Mouse (Mus musculus): Measurements from ENCODE around the gene Psmc3. TPM values are rescaled to one million over a fixed set of nuclear protein-coding genes. Genes with fewer than 3 reads are reported as not detected.

Psmc3 gene
- polyA plus RNA-seq, 1 experiment: 167 TPM

DNA sequence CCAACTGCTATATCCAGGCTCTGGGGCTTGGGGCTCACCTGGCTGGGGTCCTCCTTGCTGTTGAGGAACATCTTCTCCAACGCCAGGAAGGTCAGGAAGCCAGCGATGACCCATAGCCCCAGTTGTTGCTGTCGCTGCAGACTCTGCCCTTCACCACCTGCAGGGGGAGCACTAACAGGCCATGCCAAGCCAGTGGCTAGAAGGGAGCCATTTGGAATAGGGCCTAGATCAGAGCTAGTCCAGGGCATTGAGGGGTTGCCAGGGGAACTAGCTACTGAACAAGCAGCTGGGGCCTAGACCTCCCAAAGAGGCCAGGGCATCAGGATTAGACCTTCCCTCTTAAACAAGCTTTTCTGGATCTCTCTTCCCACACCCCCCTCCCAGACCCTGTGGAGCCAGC is 11.7 kb downstream of the Psmc3 start:
- Histone ChIP-seq H3K4me1 (ENCODE audit: control insufficient read depth, insufficient read depth, insufficient read length, low read length) (no peaks in the 10 kb centered on the region), H3K27ac (replicated peaks; ENCODE audit: low read depth, low read length) (no peak overlapping the region), H3K4me3 (ENCODE audit: insufficient read depth, low read depth, low read length) (no peak overlapping the region)

DNA sequence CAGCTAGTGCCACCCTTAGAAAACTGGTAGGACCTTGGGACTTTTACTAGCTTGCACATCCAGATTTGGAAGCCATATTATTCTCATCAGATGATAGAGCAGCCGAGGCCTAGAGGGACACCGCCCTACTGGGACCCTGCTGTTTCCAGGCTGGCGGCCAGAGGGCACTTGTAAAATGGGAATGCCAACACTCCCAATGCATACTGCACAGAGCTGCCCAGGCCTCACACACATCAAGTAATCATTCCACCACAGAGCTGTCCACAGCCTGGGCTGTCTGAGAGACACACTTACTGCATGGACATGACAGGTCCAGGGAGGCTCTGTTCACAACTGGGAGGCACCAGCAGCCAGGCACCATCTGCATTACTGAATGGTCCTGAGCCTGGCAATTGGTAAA is 12.6 kb downstream of the Psmc3 start:
- Histone ChIP-seq H3K4me1 (ENCODE audit: control insufficient read depth, insufficient read depth, insufficient read length, low read length) (peaks cover 5% of the 10 kb centered on the region; the same call in 1 of the 2 replicates), H3K27ac (replicated peaks; ENCODE audit: low read depth, low read length) (no peak overlapping the region)

DNA sequence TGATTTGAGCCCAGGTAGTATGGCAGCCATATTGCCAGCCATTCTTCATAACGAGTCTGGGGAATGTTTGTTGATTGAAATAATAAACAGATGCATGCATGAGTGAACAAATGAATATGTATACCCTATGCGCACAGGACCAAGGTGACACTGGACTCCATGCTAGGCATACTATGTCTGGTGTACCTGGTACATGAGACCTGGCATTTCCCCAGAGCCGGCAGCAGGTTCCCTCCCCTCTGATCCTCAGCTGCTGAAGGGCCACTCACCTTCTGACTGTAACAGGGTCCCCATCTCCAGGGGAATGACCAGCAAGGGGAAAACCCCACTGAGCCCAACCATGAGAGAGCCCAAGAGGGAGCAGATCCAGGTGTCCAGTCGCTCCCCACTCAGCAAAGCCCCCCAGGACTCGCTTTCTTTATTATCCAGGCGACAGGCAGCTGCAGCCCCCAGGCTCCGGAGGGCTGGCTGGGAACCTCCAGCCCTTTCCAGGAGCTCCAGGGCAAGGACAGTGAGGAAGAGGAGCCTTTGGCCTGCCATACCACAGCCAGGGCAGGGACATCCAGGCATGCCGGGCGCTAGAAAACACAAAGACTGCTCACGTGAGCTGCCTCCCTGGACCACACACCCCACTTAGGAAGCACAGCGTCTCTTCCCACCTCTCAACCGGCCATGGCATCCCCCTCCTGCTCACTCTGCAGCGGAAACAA is 14.5 kb downstream of the Psmc3 start:
- Histone ChIP-seq H3K4me3 (ENCODE audit: insufficient read depth, low read depth, low read length) (peak overlapping the region; percentile 72), H3K27ac (replicated peaks; ENCODE audit: low read depth, low read length) (no peak overlapping the region), H3K4me1 (ENCODE audit: control insufficient read depth, insufficient read depth, insufficient read length, low read length) (peaks cover 5% of the 10 kb centered on the region; the same call in 1 of the 2 replicates)

More for the DNA sequence above, 12.6 kb downstream of the Psmc3 start:
- no peak overlapping the region for H3K4me3 ChIP-seq (ENCODE audit: insufficient read depth, low read depth, low read length)

DNA sequence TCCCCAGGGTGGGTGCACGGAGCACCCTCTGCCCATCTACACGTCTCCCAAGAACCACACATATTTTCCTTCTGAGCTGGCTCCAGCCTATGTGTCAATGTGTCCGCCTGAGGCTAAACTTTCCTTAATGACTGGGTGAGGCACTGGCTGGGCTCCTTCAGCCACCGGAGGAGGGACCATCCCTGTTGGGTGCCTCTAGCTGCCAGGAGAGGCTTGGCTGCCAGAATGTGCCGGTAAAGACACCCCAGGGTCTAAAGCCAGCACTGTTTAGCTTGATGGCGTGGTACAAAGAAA is 15.0 kb downstream of the Psmc3 start:
- peak overlapping the region; percentile 72 for H3K4me3 ChIP-seq (ENCODE audit: insufficient read depth, low read depth, low read length)
- no peak overlapping the region for H3K27ac ChIP-seq (replicated peaks; ENCODE audit: low read depth, low read length)

DNA sequence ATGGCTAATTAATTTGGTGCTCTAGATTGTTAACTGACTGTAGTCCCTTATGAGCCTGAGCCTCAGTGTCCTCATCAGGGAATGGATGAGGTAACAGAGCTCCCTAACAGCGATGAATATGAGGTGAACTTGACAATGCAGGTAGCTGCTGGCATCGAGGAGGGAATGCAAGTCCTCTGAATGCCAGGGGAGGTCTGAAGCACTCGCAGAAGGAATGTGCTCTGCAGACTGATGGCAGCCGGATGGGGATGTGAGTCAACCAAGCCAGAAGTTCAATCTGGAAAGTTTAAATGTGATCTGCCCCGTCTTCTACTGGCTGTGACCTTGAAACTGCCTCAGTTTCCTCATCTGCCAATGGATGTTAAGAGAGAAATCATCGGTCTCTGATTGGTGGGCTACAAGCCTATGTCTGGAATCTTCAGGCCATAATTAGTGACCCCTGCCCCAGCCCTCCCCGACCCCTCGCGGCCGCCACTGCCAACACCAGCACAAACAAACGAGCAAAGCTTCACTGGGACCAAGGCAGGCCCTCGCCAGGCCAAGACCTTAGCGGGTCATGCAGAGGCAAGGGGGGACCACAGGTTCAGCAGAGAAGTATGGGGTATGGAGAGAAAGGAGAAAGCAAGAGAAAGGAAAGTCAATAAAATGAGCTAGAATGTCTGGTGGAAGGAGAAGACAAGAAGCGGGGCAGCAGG is 15.6 kb downstream of the Psmc3 start:
- H3K27ac ChIP-seq (replicated peaks; ENCODE audit: low read depth, low read length): peak overlapping the region; percentile 72
- peaks cover 5% of the 10 kb centered on the region; the same call in 1 of the 2 replicates for H3K4me1 ChIP-seq (ENCODE audit: control insufficient read depth, insufficient read depth, insufficient read length, low read length)
- H3K4me3 ChIP-seq (ENCODE audit: insufficient read depth, low read depth, low read length): peak overlapping the region; percentile 72

More for the DNA sequence above, 15.0 kb downstream of the Psmc3 start:
- H3K4me1 ChIP-seq (ENCODE audit: control insufficient read depth, insufficient read depth, insufficient read length, low read length): peaks cover 5% of the 10 kb centered on the region; the same call in 1 of the 2 replicates

DNA sequence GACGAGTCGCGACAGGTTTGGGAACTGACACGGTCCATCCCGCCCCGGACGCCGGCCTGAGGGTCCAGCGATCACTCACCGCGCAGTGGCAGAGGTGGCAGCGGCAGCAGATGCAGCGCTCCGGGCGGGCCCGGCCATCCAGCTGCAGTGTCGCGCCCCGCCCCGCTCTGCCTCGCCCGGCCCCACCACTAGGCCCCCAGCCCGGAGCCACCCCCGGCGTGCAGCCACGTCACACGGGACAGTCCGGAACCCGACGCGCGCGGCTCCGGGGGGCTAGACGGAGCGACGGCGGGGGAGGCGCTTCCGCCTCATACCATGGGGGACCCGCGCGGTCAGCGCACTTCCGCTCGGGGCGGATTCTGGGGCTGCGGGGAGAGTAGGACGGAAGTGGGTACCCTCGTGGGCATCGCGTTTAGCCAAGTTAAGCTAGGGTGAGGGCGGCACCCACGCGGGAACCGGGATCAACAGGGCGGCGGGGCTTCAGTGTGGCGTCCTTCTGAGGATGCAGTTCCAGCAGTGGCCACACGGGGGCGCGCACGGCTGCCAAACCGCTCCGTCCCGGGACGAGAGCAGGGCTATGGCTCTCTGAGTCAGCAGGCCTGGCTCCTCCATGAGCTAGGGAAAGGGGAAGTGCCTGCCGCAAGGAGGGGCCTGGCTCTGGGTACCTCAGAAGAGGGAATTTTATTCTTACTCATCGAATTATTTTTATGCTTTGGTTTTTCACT is 16.4 kb downstream of the Psmc3 start, which contains the start of gene Slc39a13:
Gene Slc39a13 (minus strand): TSS at position 342 of the 725 bp plus-strand sequence.
- Histone ChIP-seq H3K4me1 (ENCODE audit: control insufficient read depth, insufficient read depth, insufficient read length, low read length) (peaks cover 5% of the 10 kb centered on the region; the same call in 1 of the 2 replicates), H3K4me3 (ENCODE audit: insufficient read depth, low read depth, low read length) (peak within 1 kb of the TSS; percentile 72), H3K27ac (replicated peaks; ENCODE audit: low read depth, low read length) (peak within 1 kb of the TSS; percentile 77)

DNA sequence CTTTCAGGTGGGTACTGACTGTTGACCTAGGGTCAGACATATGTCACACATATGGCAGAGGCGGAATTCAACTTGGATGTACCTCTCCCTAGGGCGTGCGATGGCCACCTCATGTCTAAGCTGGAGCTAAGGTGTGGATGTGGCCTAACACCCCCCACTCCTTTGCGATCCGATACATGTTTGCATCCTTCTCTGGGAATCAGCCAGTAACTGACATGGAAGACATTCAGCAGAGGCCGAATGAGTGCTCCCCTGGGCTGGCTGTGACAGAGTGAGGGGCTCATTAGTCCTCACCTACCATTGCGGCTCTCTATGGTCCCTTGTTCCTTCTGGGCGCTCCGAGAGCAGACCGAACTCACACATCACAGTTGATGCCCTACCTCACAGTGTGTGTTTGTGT is 17.2 kb downstream of the Psmc3 start:
- Histone ChIP-seq H3K4me3 (ENCODE audit: insufficient read depth, low read depth, low read length) (peak overlapping the region; percentile 72), H3K4me1 (ENCODE audit: control insufficient read depth, insufficient read depth, insufficient read length, low read length) (peaks cover 5% of the 10 kb centered on the region; the same call in 1 of the 2 replicates), H3K27ac (replicated peaks; ENCODE audit: low read depth, low read length) (peak overlapping the region; percentile 76)

DNA sequence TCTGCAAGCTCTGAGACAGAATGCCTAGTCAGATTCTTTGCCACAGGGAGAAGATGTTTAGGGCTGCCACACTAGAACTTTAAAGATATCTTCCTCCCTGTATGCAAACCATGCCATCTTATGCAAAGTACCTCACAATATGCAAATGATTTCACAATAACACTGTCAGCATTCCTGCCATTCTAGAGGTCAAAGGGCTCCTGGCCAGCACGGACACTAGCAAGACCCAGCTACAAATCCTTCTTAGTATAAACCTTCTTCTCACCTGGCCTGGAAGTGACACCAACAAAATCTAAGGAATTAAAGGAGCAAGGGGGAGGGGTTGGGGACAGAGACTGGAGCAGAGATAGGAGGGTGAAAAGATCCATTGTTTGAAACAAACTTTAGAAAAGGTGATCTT is 18.3 kb downstream of the Psmc3 start:
- Histone ChIP-seq H3K4me1 (ENCODE audit: control insufficient read depth, insufficient read depth, insufficient read length, low read length) (peaks cover 5% of the 10 kb centered on the region; the same call in 1 of the 2 replicates), H3K27ac (replicated peaks; ENCODE audit: low read depth, low read length) (no peak overlapping the region), H3K4me3 (ENCODE audit: insufficient read depth, low read depth, low read length) (no peak overlapping the region)

DNA sequence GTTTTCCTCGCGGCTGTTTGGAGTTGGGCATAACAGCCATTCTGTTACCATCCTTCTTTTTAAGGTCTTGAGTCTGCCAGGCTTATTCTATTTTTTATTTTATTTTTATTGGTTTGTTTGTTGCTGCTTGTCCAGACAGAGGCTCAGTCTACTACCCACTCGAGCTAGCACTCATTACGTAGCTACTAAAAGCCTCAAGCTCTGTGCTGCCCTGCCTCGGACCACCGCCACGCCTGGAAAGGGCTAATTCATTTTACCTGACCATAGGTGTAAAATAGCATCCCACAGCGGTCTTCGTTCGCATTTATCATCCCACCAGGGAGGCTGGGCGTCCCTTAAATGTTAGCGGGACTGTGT is 24.1 kb downstream of the Psmc3 start:
- peaks cover 3% of the 10 kb centered on the region for H3K4me1 ChIP-seq (ENCODE audit: control insufficient read depth, insufficient read depth, insufficient read length, low read length)
- peak overlapping the region; percentile 60 for H3K4me3 ChIP-seq (ENCODE audit: insufficient read depth, low read depth, low read length)
- no peak overlapping the region for H3K27ac ChIP-seq (replicated peaks; ENCODE audit: low read depth, low read length)

DNA sequence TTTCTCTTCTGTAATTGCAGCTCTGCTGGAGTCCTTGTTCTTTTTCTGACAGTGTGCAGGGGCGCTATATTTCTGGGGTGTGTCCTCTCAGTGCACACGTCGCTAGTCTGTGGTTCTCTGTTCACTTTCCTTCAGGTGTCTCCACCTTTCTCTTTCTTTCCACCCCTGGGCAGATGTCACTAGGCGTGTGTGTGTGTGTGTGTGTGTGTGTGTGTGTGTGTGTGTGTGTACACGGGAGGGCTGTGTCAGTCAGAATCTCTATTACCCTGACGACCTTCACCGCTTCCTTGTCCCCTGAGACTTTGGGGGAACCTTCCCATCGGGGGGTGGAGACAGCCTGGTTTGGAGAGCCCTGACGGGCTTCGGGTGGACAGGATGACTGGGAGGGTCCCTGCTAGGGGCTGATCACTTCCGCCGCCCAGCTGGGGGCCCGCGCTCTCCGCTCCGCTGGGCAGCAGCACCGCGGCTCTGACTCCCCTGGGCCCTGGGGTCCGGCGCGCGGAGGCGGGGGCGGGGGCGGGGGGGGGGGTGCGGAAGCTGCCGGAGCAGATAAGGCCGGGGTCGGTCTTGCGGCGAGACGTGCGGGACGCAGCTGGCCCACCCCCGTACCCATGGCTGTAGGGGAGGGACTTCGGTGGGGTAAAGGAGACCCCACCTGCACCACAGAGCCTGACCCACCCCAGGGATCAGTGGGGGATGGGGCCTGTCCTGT is 24.7 kb downstream of the Psmc3 start:
- Histone ChIP-seq H3K4me1 (ENCODE audit: control insufficient read depth, insufficient read depth, insufficient read length, low read length) (peaks cover 8% of the 10 kb centered on the region), H3K4me3 (ENCODE audit: insufficient read depth, low read depth, low read length) (peak overlapping the region; percentile 60), H3K27ac (replicated peaks; ENCODE audit: low read depth, low read length) (no peak overlapping the region)

DNA sequence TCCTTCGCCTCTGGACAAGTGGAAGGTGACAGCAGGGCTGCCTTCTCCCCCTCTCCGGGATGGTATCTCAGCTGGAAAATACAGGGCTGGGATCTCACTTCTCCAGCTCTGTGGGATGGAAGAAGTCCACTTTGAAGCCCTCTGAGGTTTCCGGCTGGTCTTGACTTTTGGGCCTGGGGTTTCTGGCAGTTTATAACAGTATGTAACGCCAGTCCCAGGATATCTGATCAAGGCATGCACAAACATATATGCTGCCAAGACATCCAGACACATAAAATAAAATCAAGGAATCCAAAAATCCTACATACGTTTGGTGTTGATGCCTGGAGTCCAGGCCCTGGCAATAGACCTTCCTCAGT is 25.2 kb downstream of the Psmc3 start:
- no peak overlapping the region for H3K27ac ChIP-seq (replicated peaks; ENCODE audit: low read depth, low read length)
- H3K4me3 ChIP-seq (ENCODE audit: insufficient read depth, low read depth, low read length): peak overlapping the region; percentile 60

DNA sequence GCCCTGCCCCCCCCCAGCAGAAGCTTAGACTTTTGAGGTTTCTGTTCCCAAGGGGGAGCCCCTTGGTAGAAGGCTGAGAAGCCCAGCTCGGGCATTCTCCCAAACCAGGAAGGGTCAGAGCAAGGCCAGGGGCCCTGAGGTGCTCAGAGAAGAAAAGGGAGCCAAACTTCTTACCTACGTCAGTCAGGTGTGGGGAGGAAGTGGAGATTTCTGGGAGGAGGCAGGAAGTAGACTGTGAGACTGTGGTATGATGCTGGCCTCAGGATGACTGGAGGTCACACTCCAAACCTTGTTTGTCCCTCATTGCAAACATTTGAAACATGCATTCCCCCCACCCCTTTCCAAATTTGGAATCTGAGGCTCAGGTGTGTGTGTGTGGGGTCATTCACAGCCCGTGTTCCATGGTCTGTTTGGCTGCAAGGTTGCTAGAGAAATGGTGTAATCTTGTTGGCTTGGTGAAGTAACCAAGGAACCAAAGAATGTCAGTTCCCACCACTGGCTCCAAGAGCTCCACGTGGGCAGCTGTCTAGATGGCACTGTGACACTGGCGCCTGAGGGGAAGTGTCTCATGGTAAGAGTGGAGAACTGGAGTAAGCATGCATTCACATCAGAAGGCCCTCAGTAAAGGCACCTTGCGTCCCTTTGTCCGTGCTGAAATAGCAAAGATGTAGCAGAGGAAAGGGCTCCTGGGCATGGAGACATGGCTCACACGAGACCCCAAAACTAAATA is 27.1 kb downstream of the Psmc3 start:
- Histone ChIP-seq H3K27ac (replicated peaks; ENCODE audit: low read depth, low read length) (0 out of 2 replicates have a peak overlapping the region, but pooled peaks have one; percentile 5), H3K4me1 (ENCODE audit: control insufficient read depth, insufficient read depth, insufficient read length, low read length) (peaks cover 8% of the 10 kb centered on the region), H3K4me3 (ENCODE audit: insufficient read depth, low read depth, low read length) (no peak overlapping the region)

More for the DNA sequence above, 25.2 kb downstream of the Psmc3 start:
- peaks cover 8% of the 10 kb centered on the region for H3K4me1 ChIP-seq (ENCODE audit: control insufficient read depth, insufficient read depth, insufficient read length, low read length)

DNA sequence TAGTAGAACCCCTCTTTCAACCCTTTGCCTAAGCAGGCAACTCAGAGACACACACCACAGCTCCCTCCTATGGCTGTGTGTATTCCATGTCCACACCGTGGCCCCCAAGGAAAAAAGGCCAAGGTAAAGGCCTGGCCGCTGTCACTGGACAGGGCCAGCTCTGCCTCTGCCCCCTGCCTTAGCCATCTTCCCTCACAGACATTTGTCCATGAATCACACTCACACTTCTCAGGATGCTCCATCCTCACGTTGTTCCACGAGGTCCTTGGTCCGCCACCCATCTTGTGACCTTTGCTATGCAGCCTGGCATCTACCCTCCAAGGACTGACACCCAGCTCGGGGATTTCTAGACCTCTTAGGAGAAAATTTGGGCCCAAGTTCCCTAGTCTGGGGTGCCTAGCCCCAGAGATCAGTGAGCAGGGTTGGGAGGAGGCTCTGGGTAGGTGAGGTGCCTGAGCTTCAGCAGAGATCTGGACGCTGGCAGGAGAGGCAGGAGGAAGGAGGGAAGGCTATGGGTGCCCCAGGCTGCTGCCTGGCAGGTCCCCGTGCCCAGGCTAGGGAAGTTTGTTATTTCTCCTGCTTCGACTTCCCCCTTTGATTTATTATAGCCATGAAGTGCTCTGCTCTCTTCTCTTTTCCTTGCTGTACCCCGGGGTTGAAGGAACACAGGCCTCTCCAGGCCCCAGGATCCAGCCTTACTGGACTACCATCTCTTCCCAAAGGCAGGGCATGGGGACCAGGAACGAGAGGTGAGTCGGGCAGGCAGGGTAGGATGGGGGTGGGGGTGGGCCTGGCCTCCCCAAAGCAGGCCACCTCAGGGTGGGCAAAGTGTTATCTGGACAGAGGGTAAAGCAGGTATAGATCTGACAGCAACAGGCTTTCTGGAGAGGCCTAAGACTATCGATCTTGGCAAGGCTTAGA is 28.2 kb downstream of the Psmc3 start, which contains the start of gene Spi1:
Gene Spi1 (plus strand): TSS at position 616 of the 921 bp plus-strand sequence.
- Histone ChIP-seq H3K27ac (replicated peaks; ENCODE audit: low read depth, low read length) (peak within 1 kb of the TSS; percentile 85), H3K4me1 (ENCODE audit: control insufficient read depth, insufficient read depth, insufficient read length, low read length) (peaks cover 8% of the 10 kb centered on the region), H3K4me3 (ENCODE audit: insufficient read depth, low read depth, low read length) (peak within 1 kb of the TSS; percentile 44)

Data from brown adipose tissue, adult 24 weeks (tissue).